Mouse (Mus musculus): Measurements from ENCODE around the gene Thra.

DNA sequence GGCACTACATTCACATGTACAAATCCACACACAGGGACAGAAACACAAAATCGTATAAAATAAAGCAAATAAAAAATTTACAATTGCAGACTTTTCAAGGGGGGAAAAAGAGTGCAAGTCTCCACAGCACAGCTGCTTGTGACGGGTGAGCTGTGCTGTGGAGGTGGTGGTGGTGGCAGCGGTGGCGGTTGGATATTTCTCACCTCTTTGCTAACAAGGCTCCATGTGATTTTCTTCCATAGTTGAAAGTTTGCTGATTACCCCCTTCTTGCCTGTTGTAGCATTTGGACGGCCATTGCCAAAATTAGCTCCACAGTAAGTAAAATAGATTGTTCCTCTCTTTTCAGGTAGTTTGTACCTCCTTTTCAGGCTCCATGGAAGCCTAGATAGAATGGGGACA is 64.2 kb downstream of the Thra start, which contains the start of gene Casc3:
- TF ChIP-seq GATA1 (IDR thresholded peaks at IDR 0.05; ENCODE audit: borderline replicate concordance, low read length): no peak
- no peak for TF ChIP-seq FLI1 (IDR thresholded peaks at IDR 0.05; ENCODE audit: low read length)
